Mouse (Mus musculus): ENCODE measurements around the gene Dcst2.

DNA sequence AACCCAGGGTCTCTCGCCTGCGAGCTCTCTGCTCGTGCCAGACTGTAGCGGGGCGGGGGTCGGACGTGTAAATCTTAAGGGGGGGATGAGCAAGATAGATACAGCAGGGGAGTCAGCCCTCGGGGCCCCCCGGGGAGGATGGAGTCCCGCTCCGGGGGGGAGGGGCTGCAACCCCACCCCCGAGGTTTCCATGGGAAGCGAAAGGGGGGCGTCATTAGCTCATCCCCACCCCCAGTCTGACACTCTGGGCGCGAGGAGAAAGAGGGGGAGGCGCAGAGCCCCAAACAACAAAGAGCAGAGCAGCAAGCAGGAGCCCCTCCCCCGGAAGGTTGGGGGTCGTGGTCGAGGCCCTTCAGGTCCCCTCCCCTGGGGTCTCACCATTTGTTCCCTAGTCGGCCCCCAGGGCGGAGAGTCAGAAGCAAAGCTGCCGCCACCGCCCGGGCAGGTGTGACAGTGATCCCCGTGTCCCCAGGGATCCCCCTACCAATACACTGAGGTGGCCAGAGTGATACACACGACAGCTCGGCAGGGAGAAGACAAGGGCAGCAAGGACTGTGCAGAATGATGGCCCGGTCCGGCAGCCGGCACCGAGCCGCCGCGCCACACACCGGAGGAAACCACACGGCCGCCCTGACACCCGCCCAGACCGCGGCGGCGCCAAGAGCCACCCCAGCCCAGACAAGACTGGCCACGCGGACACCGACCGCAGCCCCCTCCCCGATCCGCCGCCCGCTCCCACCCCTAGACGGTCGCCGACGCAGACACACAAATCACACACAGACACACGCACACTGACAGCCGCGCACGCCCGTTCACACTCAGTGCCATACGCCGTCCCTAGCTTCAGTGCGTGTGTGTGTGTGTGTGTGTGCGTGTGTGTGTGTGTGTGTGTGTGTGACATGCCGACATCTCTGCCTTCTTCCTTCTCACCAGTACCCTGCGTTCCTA is 40.3 kb upstream of the Dcst2 start:
- no peak for TF ChIP-seq GATA1 (IDR thresholded peaks at IDR 0.05; ENCODE audit: borderline replicate concordance, low read length)
- TF ChIP-seq FLI1 (IDR thresholded peaks at IDR 0.05; ENCODE audit: low read length), result no peak

All from megakaryocyte, embryonic 14.5 days (primary cell).